Mouse (Mus musculus): ENCODE results near the gene Sel1l2. TPM values are rescaled to one million over a fixed set of nuclear protein-coding genes. Genes with fewer than 3 reads are reported as not detected.

Gene Sel1l2
- under 1 TPM; 0.15 to 0.23 TPM for total RNA-seq (2021)
- long read RNA-seq, experiment 1: 0 reads
- long read RNA-seq, experiment 2: 0 reads

DNA sequence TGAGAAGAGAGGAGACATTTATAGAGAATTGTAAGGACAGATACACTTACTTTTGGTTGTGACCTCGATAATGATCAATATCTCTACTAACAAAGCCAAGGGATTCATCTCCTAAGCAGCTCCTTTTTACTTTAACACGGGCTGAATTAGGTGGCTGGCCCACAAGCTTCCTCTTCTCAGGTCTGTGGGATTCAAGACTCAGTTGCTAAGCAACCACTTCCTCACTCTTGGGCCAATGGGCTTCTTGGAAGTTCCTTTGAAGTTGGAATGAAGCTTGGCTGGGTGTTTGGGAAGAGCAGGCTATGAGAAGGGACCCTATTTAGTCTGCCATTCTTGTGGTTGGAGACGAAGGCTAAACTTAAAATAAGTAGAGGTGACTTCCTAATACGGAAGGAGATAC is at the start of gene Sel1l2:
Gene Sel1l2 (minus strand): TSS at position 182 of the 400 bp plus-strand sequence.
- intact Hi-C loops (cut with DNase I): no loop called here
- DNase-seq: no peak

DNA sequence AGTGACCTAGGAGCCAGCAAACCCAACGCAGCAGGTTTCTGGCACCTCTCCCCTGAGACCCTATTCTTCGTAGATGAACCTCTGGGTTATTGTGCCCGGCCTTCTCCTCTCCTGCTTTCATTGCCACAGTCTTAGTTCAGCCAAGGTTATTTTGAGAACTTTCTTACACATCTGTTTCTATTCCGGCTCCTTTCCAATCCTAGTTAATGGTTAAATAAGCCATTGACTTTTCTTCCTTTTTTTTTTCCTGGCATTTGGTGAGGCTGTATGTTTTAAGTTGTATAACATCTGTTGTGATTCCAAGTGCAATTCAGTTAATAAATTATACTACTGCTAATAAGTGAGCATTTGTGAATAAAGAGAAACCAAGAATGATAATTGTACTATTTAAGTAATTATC is 49.6 kb upstream of the Sel1l2 start:
- intact Hi-C loops (cut with DNase I): no loop called here
- DNase-seq: no peak

DNA sequence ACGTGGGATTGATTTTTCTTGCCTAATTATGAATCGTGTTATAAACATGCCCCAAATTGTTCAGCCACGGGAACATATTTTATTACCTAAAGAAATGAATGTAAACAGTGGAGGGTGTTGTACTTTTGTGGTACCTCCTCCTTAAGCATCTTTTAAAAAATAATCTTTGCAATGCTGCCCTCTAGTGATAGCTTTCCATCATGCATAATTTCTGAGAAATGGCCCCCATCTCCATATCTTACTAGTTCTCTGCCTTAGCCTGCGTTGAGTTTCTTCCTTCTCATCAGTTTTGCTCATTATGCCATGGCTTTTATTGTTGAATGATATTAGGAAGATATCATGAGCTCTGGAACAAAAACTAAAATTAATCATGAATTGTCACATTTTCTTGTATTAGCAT is 37.8 kb upstream of the Sel1l2 start:
- intact Hi-C loops (cut with DNase I): loop anchor here (5.0 kb wide), 1 partner anchor 235 kb away; no protein-coding TSS in a partner anchor
- no peak for DNase-seq

DNA sequence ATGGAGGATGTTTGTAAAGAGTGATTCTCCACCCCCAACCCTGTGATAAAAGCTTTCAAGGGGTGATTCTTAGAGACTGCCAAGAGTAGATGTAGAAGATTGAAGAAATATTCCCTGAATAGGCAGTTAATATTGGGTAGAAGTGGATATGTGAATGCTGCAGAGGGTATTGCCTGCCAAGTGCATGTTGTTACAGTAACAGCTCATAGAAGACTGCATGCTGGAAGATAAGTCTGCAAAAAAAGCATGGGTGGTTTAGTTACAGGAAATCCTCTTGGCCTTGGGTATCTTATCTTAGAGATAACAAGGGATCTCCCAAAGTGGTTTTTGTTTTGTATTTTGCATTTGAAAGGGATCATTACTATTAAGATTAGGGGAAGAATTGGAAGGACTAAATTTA is 36.3 kb upstream of the Sel1l2 start:
- intact Hi-C loops (cut with DNase I): loop anchor here (5.0 kb wide), 1 partner anchor 234 kb away; no protein-coding TSS in a partner anchor
- no peak for DNase-seq

DNA sequence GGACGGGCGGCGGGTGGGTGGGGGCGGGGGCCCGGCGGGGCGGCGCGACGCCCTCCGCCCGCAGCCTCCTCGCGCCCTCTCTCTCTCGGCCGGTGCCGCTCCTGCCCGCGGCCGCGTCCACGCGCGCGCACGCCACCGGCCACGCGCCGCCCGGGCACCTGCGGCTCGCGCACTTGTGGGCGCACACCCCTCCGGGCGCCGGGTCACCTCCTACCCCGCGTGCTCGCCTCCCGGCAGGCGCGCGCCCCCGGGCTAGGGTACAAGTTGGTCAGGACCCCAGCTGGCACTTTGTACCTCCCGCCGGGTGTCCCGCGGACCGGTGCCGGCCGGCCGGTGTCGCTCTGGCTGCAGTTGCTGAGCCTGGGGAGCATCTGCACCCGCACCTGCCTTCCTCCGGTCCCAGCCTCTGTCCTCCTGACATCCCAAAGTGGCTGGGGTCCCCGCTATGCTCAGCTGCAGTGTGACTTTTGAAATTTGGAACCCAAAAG is 6.3 kb upstream of the Sel1l2 start:
- DNase-seq: peak; percentile 16 to 17
- intact Hi-C loops (cut with DNase I): no loop called here

DNA sequence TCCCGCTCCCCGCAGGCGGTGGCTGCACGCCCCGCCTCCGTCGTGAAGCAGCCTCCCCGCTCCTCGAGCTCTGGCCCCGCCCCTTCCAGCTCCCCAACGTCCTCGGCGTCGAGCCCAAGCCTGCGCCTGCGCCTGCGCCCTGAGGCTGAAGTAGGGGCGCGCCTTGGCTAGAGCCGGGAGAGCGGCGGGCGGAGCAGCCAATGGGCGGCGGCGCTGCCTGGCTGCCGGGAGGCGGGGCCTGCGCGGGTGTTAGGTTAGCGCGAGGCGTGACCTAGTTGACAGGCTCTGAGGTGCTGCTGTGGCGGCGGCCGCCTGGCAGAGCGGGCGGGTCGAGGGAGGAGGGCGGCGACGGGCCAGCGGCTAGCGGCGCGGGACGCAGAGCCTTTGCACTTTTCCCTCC is 5.7 kb upstream of the Sel1l2 start, which contains the start of gene Macrod2:
Gene Macrod2 (plus strand): TSS at position 131 of the 400 bp plus-strand sequence.
- intact Hi-C loops (cut with DNase I): no loop called here

DNA sequence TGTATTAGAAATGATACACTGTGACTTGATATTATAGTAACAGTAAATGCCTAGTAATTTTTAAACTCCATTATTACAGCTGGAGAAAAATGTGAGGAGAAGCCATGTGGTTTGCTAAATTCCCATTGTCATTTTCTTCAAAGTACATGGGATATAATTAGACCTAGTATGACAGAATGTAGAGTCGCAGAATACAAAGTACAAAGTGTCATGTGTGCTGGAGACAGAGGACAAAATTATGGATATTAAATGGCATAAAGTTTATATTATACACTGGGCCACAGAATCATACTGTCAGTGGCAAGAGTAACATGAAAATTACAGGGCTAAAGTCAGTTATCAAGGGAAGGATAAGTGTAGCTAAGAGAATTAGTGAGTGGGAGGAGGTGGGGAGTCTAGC is 24.7 kb downstream of the Sel1l2 start:
- DNase-seq: no peak
- intact Hi-C loops (cut with DNase I): no loop called here

More for the DNA sequence above, 5.7 kb upstream of the Sel1l2 start, which contains the start of gene Macrod2:
- peak; percentile 95 to 97 for DNase-seq

DNA sequence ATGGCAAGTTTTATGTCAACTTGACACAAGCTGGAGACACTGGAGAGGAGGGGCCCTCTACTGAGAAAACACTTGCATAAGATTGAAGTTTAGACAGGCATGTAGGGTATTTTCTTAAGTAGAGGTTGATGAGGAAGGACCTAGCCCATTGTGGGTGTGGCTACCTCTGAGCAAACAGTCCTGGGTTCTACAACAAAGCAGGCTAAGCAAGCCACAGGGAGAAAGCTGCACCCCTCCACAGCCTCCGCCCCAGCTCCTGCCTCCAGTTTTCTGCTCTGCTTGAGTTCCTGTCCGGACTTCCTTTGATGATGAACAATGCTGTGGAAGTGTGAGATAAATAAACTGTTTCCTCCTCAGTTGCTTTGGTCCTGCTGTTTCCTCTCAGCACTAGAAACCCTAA is 29.6 kb downstream of the Sel1l2 start:
- DNase-seq: no peak
- intact Hi-C loops (cut with DNase I): no loop called here

DNA sequence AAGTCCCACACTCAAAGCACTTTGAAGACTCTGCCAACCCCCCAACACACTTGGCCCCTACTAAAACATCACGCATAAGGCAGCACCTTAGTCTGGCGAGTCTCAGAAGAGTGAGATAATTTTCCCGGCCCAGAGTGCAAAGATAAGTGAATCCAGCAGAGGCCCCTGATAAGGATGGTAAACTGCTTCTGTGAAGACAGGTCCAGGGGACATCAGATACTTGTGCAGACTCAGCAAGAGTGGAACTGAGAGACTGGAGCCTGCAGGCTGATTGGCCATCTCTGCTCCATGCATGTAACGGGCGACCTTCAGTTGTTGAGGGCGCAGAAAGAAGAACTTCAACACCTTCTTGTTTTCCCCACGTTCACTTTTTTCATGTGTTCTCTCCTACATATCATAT is 47.1 kb downstream of the Sel1l2 start:
- intact Hi-C loops (cut with DNase I): no loop called here
- no peak for DNase-seq

DNA sequence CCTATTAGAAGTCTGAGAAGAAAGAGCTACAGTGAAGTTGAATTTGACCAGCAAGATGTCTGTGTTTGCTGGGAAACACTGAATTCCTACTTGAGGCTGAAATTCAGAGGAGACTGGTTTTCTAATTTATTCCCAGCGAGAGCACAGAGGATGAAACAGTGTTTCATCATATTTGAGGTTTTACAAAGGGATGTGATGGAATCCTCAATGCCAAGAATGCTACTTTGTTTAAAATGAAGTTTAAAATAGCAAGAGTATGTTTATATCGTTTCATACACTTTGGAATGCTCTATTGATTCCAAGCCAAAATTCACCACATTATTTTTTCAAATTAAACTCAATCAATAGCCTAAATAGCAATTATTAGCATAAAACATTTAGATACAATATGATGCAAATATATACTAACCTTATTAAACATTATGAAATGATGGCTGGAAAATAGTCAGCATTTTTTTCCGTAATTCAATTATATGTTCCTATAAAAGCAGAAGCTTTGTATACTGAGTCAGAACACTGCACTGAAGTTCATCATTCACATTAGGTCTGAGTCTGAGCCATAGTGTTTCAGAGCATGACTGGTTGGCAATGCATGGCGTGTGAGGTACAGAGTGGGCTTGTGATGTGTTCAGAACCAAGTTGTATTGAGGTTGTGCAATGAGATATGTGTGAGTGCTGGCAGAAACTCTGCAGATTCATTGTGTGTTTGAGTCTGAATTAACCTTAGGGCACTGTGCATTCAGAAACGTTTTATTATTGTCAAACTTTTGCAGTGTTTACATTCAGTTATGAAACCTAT is 58.8 kb downstream of the Sel1l2 start:
- intact Hi-C loops (cut with DNase I): no loop called here
- no peak for DNase-seq

DNA sequence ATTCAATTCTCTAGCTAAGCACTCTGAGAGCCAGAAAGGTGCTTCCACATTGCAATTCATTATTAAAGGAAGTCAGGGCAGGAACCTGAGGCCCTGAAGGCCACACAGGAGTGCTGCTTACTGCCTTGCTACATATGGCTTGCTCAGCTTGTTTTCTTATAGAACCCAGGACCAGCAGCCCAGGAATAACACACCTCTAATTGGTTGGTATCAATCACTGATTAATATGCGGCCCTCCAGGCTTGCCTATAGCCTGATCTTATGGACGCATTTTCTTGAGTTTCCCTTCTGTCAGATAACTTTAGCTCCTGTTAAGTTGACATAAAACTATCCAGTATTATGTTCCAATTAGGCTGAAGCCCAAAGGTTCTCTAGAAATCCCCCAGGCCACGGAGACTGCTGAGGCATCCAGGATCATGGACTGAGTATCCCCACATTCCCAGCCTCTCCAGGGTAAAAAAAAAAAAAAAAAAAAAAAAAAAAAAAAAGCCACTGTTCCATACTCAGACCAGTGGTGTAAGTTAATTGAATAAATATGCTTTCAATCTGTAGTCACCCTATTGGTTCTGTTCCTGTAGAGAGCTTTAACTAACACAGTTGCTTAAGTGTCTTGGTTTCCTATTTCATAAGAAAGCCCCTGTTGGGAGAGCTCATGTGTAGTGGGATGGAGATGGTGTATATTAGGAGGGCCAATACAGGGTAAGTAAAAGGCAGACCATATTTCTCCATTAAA is 86.4 kb downstream of the Sel1l2 start:
- DNase-seq: no peak
- intact Hi-C loops (cut with DNase I): no loop called here

DNA sequence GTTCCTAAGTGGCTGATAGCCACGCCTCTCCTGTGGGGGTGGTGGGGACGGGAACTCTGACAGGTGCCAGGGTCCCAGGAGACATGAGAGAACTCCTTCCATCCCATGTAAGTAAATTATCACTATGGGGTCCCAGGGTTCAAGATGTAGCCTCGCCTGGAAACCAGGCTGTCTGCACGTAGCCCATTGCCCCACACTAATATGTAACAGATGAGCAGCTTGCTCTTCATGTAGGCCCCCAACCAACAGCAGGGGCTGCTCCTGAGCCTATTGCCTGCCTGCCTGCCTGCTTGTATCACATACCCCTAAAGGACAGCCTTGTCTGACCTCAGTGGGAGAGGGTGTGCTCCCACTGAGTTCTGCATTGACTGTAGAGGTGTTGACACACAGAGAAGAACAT is 92.4 kb downstream of the Sel1l2 start:
- no peak for DNase-seq
- intact Hi-C loops (cut with DNase I): no loop called here

DNA sequence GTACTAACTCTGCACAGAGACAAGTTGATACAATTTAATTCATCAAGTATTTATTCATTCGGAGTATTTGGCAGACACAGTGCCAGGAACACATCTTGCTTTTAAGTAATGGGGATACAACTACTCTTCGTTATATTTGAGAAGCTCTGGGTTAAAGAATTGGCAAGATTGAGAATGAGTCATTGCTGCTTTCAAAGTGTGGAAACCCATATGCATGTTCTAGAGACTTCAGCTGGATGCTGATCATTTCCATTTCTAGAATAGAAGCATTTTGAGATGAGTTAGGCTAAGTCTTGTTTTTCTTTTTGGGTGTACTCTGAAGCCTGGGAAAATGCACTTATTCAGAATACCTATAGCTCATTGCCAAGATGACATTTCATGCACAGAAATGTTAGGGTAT is 95.7 kb downstream of the Sel1l2 start:
- intact Hi-C loops (cut with DNase I): no loop called here
- DNase-seq: no peak

DNA sequence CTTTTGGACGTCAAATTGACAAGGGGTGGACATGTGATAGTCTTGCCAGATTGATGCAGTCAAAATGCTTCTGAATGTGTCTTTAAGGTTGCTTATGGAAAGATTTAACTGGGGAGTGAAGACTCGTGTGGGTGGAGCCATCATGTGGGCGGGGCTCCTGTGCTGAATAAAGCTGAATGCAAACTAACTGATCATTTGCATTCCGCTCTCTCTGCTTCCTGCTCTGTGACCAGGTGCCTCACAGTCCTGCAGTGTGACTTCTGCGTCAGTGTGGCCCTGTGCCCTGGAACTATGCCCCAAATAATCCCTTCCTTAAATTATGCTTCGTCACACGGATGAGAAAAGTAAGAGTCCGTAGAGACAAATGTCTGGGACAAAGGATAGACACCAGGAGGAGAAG is 108.7 kb downstream of the Sel1l2 start:
- no peak for DNase-seq
- intact Hi-C loops (cut with DNase I): no loop called here

DNA sequence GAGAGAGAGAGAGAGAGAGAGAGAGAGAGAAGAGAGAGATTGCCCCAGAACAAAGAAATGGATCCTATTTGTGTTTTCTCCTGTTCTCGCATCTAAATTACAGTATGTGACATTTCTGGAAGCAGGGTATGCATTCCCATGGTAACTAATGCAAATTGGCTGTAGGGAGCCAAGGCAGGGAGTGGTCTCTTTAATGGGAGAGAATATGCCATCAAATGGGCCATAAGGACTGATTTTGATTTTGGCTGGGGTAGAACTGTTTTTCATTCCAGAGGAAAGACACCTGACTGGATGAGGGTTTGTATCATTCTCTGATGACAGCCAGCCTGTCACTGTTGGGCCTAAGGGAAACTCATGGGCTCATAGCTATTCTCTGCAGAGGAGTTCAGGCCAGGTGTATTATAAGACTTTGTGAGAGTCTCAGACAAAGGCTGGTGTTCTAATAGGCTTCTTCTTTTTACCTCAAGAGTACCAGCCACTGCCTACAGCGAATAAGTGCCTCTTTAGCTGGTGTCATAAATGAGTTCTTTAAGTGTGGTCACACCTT is 133.8 kb downstream of the Sel1l2 start:
- intact Hi-C loops (cut with DNase I): no loop called here
- DNase-seq: no peak

DNA sequence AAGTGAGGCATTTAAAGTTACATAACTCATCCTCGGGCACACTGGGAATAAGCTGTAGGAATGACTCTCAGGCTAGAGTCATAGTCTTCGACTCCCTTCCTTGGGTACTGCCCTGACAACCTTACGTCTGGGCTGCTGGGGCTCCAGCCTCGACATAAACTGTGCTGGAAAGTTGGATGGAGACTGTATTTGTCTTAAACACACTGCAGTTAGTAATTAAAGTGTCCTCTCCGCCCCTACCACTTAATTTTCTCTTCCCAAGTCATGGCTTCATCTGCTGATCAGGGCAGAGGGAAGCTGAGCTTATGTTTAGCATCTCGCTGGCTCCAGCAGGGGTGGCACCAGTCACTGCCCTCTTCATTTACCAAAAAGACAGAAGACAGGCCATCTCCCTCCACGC is 135.2 kb downstream of the Sel1l2 start:
- intact Hi-C loops (cut with DNase I): no loop called here
- no peak for DNase-seq

DNA sequence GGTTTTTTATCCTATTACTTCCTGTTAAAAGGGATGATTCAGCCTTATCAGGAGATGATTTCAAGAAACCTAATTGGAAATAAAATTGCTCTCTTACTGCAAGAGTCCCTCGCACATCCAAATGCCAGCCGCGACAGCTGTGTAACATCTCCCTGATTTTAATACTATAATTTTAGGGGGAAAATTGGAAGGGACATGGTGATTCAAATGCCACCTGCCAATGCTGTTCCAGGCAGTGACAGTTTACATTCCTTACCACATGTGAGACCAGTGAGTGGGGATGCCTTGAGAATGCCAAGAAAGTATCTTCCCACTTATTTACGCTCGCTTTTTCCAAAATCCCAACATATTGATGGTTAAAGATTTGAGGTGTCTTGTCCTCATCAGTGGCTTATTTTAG is 146.4 kb downstream of the Sel1l2 start:
- intact Hi-C loops (cut with DNase I): no loop called here
- DNase-seq: no peak

DNA sequence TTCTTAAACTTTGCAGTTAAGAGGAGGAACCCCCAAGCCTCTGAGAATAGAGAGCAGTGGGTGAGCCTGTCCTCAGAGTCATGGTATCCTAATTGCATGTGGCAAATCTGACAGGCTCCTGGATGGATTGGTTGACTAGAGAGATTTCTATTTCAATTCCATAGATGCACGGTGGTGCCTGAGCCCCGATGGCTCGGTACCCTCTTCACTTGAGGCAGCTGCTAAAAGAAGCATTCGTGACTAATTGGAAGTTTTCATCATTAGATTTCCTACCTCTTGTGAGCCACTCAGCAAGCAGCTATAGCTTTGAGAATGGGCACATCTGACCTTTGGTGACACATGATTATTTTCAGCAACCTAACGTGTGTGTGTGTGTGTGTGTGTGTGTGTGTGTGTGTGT is 147.1 kb downstream of the Sel1l2 start:
- intact Hi-C loops (cut with DNase I): no loop called here
- no peak for DNase-seq

DNA sequence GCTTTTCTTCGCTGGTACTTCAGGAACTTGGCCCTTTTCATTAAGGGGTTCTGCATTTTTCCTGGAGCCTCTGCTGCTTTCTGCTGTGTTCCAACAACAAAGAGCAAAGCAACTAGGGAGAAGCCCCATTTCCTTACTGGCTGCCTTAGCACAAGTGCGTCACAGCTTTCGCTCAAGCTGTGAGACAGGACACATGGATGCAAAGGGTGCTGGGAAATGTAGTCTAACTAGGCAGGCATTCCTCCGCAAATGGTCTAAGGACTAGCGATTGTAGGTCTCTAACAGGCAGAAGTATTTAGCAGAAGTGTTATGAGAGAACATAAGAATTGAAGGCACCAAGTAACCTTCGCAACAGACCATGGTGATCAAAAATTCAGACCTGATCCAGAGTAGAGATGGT is 152.3 kb downstream of the Sel1l2 start:
- DNase-seq: no peak
- intact Hi-C loops (cut with DNase I): no loop called here

DNA sequence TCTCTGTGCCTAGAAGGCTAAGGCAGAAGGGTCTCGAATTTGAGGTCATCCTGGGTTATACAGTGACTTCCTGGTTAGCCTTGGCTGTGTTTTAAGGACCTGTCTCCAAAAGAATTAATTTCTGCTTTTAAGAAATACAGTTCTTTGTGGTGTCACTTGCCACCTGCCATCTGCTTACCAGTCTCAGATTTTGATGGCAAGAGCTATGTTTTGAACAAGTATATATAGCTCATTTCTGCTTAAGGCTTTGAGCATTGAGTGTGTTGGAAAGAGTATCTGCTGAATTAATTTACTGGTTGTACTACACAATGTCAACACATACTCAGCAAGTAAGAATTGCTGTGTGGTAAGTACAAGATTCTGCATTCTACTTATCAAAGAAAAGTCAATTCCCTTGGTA is 159.2 kb downstream of the Sel1l2 start:
- intact Hi-C loops (cut with DNase I): no loop called here
- DNase-seq: no peak

DNA sequence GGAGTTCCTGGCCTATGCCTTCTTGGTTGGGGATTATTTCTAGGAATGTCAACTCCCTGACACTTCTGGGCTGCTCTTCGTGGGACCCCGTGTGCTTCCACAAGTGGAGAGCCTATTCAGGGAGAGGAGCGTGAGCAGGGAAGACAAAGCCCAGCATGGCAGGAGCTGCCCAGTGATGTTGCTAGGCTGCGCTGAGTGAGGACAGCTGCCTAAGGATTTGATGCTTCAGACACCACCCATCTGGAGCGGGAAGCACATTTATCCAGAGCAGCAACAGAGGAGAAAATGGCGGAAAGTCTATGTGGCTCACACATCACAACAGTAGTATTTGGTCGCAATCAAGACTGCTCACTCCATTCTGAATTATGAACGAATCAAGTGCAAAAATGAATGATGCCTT is 169.2 kb downstream of the Sel1l2 start:
- intact Hi-C loops (cut with DNase I): no loop called here
- no peak for DNase-seq

All from gastrocnemius, postnatal 36 days (tissue).